Mouse (Mus musculus): Measurements from ENCODE around the gene Ncs1.

Gene Ncs1

GRCm38 (mm10) chr2:31245491-31246141 is at the start of gene Ncs1:
Gene Ncs1 (plus strand): TSS chr2:31245823.
- no peak for DNase-seq (ENCODE audit: low read depth, low spot score)

- no peak for DNase-seq (ENCODE audit: low read depth, low spot score)
Observed at GRCm38 (mm10) chr2:31198621-31199020, 47.0 kb upstream of the Ncs1 start.

GRCm38 (mm10) chr2:31200051-31200450 is 45.6 kb upstream of the Ncs1 start:
- no peak for DNase-seq (ENCODE audit: low read depth, low spot score)

- DNase-seq (ENCODE audit: low read depth, low spot score) = no peak
Observed at GRCm38 (mm10) chr2:31201851-31202250, 43.8 kb upstream of the Ncs1 start.

- no peak for DNase-seq (ENCODE audit: low read depth, low spot score)
Observed at GRCm38 (mm10) chr2:31202357-31202756, 43.3 kb upstream of the Ncs1 start.

GRCm38 (mm10) chr2:31202956-31203355 is 42.7 kb upstream of the Ncs1 start:
- no peak for DNase-seq (ENCODE audit: low read depth, low spot score)

- no peak for DNase-seq (ENCODE audit: low read depth, low spot score)
Observed at GRCm38 (mm10) chr2:31204677-31205076, 40.9 kb upstream of the Ncs1 start.

- no peak for DNase-seq (ENCODE audit: low read depth, low spot score)
Observed at GRCm38 (mm10) chr2:31206211-31206610, 39.4 kb upstream of the Ncs1 start.

GRCm38 (mm10) chr2:31206882-31207281 is 38.7 kb upstream of the Ncs1 start:
- no peak for DNase-seq (ENCODE audit: low read depth, low spot score)

GRCm38 (mm10) chr2:31208544-31209142 is 37.0 kb upstream of the Ncs1 start:
- DNase-seq (ENCODE audit: low read depth, low spot score) = no peak

GRCm38 (mm10) chr2:31209525-31209924 is 36.1 kb upstream of the Ncs1 start:
- DNase-seq (ENCODE audit: low read depth, low spot score) = no peak

GRCm38 (mm10) chr2:31210144-31210847 is 35.3 kb upstream of the Ncs1 start:
- no peak for DNase-seq (ENCODE audit: low read depth, low spot score)

- no peak for DNase-seq (ENCODE audit: low read depth, low spot score)
Observed at GRCm38 (mm10) chr2:31211204-31211603, 34.4 kb upstream of the Ncs1 start.

- DNase-seq (ENCODE audit: low read depth, low spot score) = no peak
Observed at GRCm38 (mm10) chr2:31214211-31214796, 31.3 kb upstream of the Ncs1 start.

- no peak for DNase-seq (ENCODE audit: low read depth, low spot score)
Observed at GRCm38 (mm10) chr2:31218611-31219010, 27.0 kb upstream of the Ncs1 start.

GRCm38 (mm10) chr2:31219470-31219869 is 26.2 kb upstream of the Ncs1 start:
- DNase-seq (ENCODE audit: low read depth, low spot score) = no peak

- no peak for DNase-seq (ENCODE audit: low read depth, low spot score)
Observed at GRCm38 (mm10) chr2:31220844-31221243, 24.8 kb upstream of the Ncs1 start.

- no peak for DNase-seq (ENCODE audit: low read depth, low spot score)
Observed at GRCm38 (mm10) chr2:31221582-31221981, 24.0 kb upstream of the Ncs1 start.

- DNase-seq (ENCODE audit: low read depth, low spot score) = peak; percentile 42
Observed at GRCm38 (mm10) chr2:31228768-31229311, 16.8 kb upstream of the Ncs1 start.

GRCm38 (mm10) chr2:31239203-31239696 is 6.4 kb upstream of the Ncs1 start:
- peak; percentile 98 for DNase-seq (ENCODE audit: low read depth, low spot score)

- DNase-seq (ENCODE audit: low read depth, low spot score) = no peak
Observed at GRCm38 (mm10) chr2:31239833-31240232, 5.8 kb upstream of the Ncs1 start.

- no peak for DNase-seq (ENCODE audit: low read depth, low spot score)
Observed at GRCm38 (mm10) chr2:31241639-31242038, 4.0 kb upstream of the Ncs1 start.

Data from A20 (cell line).